ENCODE assay signal across 9 mouse cellular contexts in genomic region chr12:5253289-5254005, GRCm38 (mm10).
A peak's percentile ranks its signal among the peaks of the same experiment; 100 is the strongest.
DNase-seq lines count a peak whose midpoint lies in the region; ATAC-seq and TF ChIP-seq lines count a peak whose summit lies in the region.
"Had no signal": no experiment of that assay in that cellular context is flagged by ENCODE, and none has a peak within 500 bp of the region (broad histone marks: within the 10 kb centered on the region; RNA-seq: fewer than 3 reads in every experiment).

No protein-coding gene starts in this region.

- H3K9me3 ChIP-seq in intestine, embryonic 15.5 days = no peaks in the 10 kb centered on the region
- H3K9me3 ChIP-seq in neural tube, embryonic 13.5 days = no peaks in the 10 kb centered on the region

- no peak overlapping the region for H3K4me2 ChIP-seq in intestine, embryonic 15.5 days (replicated peaks)
- no peak overlapping the region for H3K4me2 ChIP-seq in neural tube, embryonic 13.5 days

- H3K9ac ChIP-seq in intestine, embryonic 15.5 days = no peak overlapping the region
- H3K9ac ChIP-seq in neural tube, embryonic 13.5 days = no peak overlapping the region

- TF ChIP-seq CTCF in layer of hippocampus, adult 2 months (conservative IDR thresholded peaks at IDR 0.05) = no peak

- H3K27ac ChIP-seq in layer of hippocampus, adult 2 months = peak overlapping the region; percentile 80
- peak overlapping the region; percentile 25; the same call in 1 of the 2 replicates for H3K27ac ChIP-seq in intestine, embryonic 15.5 days
- H3K27ac ChIP-seq in neural tube, embryonic 13.5 days (replicated peaks) = peak overlapping the region; percentile 62

- ATAC-seq in intestine, embryonic 15.5 days = no peak
- ATAC-seq in neural tube, embryonic 13.5 days (ENCODE audit: low read depth) = peak; percentile 12; the same call in 1 of the 2 replicates

- H3K4me1 ChIP-seq in intestine, embryonic 15.5 days (replicated peaks) = peaks cover 24% of the 10 kb centered on the region
- H3K4me1 ChIP-seq in neural tube, embryonic 13.5 days (replicated peaks) = peaks cover 58% of the 10 kb centered on the region

- no peak for DNase-seq in layer of hippocampus, adult 2 months (ENCODE audit: low spot score in 2 of 2)
- no peak for DNase-seq in layer of hippocampus, adult 9-10 months (ENCODE audit: low spot score)
- peak; percentile 40 for DNase-seq in fibroblast of lung, adult 2 months (ENCODE audit: low read depth)
- no peak for DNase-seq in frontal cortex, postnatal 10 days (ENCODE audit: low spot score in 2 of 2)
- no peak for DNase-seq in embryo, embryonic 11 days
- no peak for DNase-seq in thymus, adult 18-20 months
- DNase-seq: kidney, adult 2 months had no signal

- no peaks in the 10 kb centered on the region for H3K36me3 ChIP-seq in intestine, embryonic 15.5 days
- no peaks in the 10 kb centered on the region for H3K36me3 ChIP-seq in neural tube, embryonic 13.5 days

- H3K4me3 ChIP-seq in layer of hippocampus, adult 2 months = no peak overlapping the region
- no peak overlapping the region for H3K4me3 ChIP-seq in intestine, embryonic 15.5 days (replicated peaks)
- no peak overlapping the region for H3K4me3 ChIP-seq in neural tube, embryonic 13.5 days

- no peaks in the 10 kb centered on the region for H3K27me3 ChIP-seq in intestine, embryonic 15.5 days (replicated peaks)
- H3K27me3 ChIP-seq in neural tube, embryonic 13.5 days = no peaks in the 10 kb centered on the region

- WGBS in intestine, embryonic 15.5 days = 64% methylated on average over 10 of the region's 10 CpGs
- WGBS in neural tube, embryonic 13.5 days = 50% methylated on average over 10 of the region's 10 CpGs

Comparison
In these comparisons a context has a peak if more than half of its experiments do, and no peak if none do; other contexts are left out.
1. H3K27ac ChIP-seq: peak in every context shown above with its lines; median percentile 80 in layer of hippocampus, adult 2 months; 62 in neural tube, embryonic 13.5 days; 25 in intestine, embryonic 15.5 days.